Mouse (Mus musculus): ENCODE results near the gene Slc36a1. TPM values are rescaled to one million over a fixed set of nuclear protein-coding genes. Genes with fewer than 3 reads are reported as not detected.

Slc36a1 gene
- polyA plus RNA-seq, 1 experiment from 2014 or later = 1.9 TPM

DNA sequence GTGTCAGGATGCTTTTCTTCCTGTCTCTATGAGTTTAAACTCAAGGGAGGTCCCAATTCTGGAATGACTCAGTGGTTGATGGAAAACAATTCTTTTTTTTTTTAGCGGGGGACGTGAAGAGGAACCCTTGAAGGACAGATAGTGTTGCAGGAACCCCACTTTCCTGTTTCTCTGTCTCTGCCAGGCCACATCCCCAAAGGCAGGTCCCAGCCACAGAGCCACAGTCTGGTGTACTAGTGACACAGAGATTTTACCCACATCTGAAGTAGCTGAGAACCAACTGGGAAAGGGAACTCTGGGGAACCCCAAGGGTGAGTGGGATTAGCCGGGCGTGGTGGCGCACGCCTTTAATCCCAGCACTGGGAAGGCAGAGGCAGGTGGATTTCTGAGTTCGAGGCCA lies 38.4 kb upstream of the Slc36a1 start:
- no peaks in the 10 kb centered on the region for H3K36me3 ChIP-seq (ENCODE audit: insufficient read depth, low read length)
- no peak overlapping the region for H3K27ac ChIP-seq
- no peaks in the 10 kb centered on the region for H3K4me1 ChIP-seq (replicated peaks; ENCODE audit: insufficient read depth, low read length)
- no peak for TF ChIP-seq CTCF (IDR thresholded peaks at IDR 0.05; ENCODE audit: low read depth)
- H3K9me3 ChIP-seq (replicated peaks; ENCODE audit: low read length) = no peaks in the 10 kb centered on the region
- DNase-seq (ENCODE audit: low spot score) = no peak
- 95% methylated on average over 7 of the region's 7 CpGs for WGBS
- no peak overlapping the region for H3K9ac ChIP-seq (ENCODE audit: low read depth, low read length)
- ATAC-seq (replicated peaks; ENCODE audit: low FRiP score, low read depth) = no peak
- H3K4me3 ChIP-seq (replicated peaks; ENCODE audit: low read depth, low read length) = no peak overlapping the region
- no peak overlapping the region for H3K4me2 ChIP-seq (ENCODE audit: low read length)
- no peaks in the 10 kb centered on the region for H3K27me3 ChIP-seq (ENCODE audit: insufficient read depth, low read length)

DNA sequence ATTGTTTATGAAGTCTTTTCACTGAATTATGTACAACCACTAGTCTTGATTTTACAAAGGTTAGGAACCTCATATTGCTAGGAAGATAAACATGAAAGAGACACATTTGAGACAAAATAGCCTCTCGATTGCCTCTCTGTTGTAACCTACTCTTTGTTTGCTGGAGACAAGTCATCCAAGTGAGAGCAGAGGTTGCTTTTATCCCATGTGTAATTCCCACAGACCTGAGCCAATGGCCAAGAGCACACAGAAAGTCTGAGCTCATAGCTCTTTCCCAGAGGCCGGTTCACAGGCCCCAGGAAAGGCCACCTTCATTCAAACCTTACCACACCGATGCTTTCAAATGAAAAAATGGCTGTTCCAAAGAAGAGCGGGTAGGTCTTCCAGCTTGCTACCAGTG lies 35.6 kb upstream of the Slc36a1 start:
- H3K4me3 ChIP-seq (replicated peaks; ENCODE audit: low read depth, low read length) = no peak overlapping the region
- no peaks in the 10 kb centered on the region for H3K36me3 ChIP-seq (ENCODE audit: insufficient read depth, low read length)
- H3K4me2 ChIP-seq (ENCODE audit: low read length) = no peak overlapping the region
- no peak for TF ChIP-seq CTCF (IDR thresholded peaks at IDR 0.05; ENCODE audit: low read depth)
- WGBS = 85% methylated on average over 4 of the region's 4 CpGs
- H3K9me3 ChIP-seq (replicated peaks; ENCODE audit: low read length) = no peaks in the 10 kb centered on the region
- no peak overlapping the region for H3K9ac ChIP-seq (ENCODE audit: low read depth, low read length)
- H3K27me3 ChIP-seq (ENCODE audit: insufficient read depth, low read length) = no peaks in the 10 kb centered on the region
- ATAC-seq (replicated peaks; ENCODE audit: low FRiP score, low read depth) (no peak), DNase-seq (ENCODE audit: low spot score) (no peak)
- H3K4me1 ChIP-seq (replicated peaks; ENCODE audit: insufficient read depth, low read length) = no peaks in the 10 kb centered on the region
- H3K27ac ChIP-seq = no peak overlapping the region

DNA sequence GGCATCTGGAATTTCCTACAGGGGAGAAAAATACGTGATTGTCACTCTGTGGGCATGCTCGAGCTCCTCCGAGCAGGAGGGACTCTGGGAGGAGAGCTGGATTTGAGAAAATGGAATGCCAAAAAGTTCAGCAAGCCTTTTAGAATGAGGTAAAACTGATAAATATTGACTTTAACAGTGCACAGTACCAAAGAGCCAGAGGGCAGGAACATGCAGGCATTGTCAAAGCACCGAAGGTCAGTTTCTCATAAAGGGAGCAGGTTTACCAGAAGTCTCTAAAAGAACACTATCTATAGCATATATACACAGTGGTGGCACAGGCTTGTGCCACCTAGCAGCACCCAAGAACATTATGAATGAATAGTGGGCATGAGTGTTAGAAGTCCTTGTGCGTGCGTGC lies 35.2 kb upstream of the Slc36a1 start:
- 81% methylated on average over 6 of the region's 6 CpGs for WGBS
- DNase-seq (ENCODE audit: low spot score) (no peak), ATAC-seq (replicated peaks; ENCODE audit: low FRiP score, low read depth) (no peak)
- Histone ChIP-seq H3K4me3 (replicated peaks; ENCODE audit: low read depth, low read length) (no peak overlapping the region), H3K27me3 (ENCODE audit: insufficient read depth, low read length) (no peaks in the 10 kb centered on the region), H3K4me2 (ENCODE audit: low read length) (no peak overlapping the region), H3K36me3 (ENCODE audit: insufficient read depth, low read length) (no peaks in the 10 kb centered on the region), H3K4me1 (replicated peaks; ENCODE audit: insufficient read depth, low read length) (no peaks in the 10 kb centered on the region), H3K9me3 (replicated peaks; ENCODE audit: low read length) (no peaks in the 10 kb centered on the region), H3K9ac (ENCODE audit: low read depth, low read length) (no peak overlapping the region), H3K27ac (no peak overlapping the region)
- TF ChIP-seq CTCF (IDR thresholded peaks at IDR 0.05; ENCODE audit: low read depth) = no peak

DNA sequence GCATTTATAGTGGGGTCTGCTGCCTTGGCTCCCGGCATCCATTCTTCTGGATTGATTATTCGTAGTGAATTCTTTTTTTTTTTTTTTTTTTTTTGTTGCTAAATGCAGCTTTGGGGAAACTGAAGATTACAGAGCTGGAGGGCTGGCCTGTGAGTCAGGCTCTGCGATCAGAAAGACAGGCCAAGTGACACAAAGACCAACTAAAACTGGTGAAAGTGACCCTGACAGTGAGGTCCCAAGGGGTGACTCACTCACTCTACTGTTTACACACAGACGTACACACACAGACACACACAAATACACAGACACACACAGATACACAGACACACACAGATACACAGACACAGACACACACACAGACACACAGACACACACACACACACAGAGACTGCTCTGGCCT lies 33.6 kb upstream of the Slc36a1 start:
- no peak for ATAC-seq (replicated peaks; ENCODE audit: low FRiP score, low read depth)
- no peaks in the 10 kb centered on the region for H3K9me3 ChIP-seq (replicated peaks; ENCODE audit: low read length)
- no peak for TF ChIP-seq CTCF (IDR thresholded peaks at IDR 0.05; ENCODE audit: low read depth)
- no peak overlapping the region for H3K9ac ChIP-seq (ENCODE audit: low read depth, low read length)
- DNase-seq (ENCODE audit: low spot score) = no peak
- no peak overlapping the region for H3K27ac ChIP-seq
- H3K4me1 ChIP-seq (replicated peaks; ENCODE audit: insufficient read depth, low read length) = no peaks in the 10 kb centered on the region
- no peak overlapping the region for H3K4me2 ChIP-seq (ENCODE audit: low read length)
- 81% methylated on average over 4 of the region's 4 CpGs for WGBS
- no peak overlapping the region for H3K4me3 ChIP-seq (replicated peaks; ENCODE audit: low read depth, low read length)
- H3K36me3 ChIP-seq (ENCODE audit: insufficient read depth, low read length) = no peaks in the 10 kb centered on the region
- no peaks in the 10 kb centered on the region for H3K27me3 ChIP-seq (ENCODE audit: insufficient read depth, low read length)

DNA sequence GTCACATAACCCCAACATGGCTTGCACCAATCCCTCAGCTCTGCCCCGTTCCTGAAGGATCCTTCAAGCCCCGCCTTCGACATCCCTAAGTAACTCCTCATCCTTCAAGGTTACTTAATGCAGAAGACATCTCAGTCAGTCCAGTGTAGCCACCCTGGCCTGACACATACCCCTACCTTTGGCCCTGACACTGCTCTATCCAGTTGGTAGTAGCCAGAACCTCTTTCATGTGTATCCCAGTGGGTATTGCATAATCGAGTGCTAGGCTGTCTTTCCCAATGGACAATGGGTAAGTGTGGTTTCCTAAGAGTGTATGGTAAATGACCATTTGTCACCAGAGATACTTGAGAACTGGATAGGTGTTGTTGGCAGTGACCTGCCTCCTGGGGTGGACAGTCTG lies 25.3 kb upstream of the Slc36a1 start:
- Histone ChIP-seq H3K9me3 (replicated peaks; ENCODE audit: low read length) (no peaks in the 10 kb centered on the region), H3K27me3 (ENCODE audit: insufficient read depth, low read length) (no peaks in the 10 kb centered on the region), H3K4me2 (ENCODE audit: low read length) (no peak overlapping the region), H3K27ac (no peak overlapping the region), H3K4me1 (replicated peaks; ENCODE audit: insufficient read depth, low read length) (no peaks in the 10 kb centered on the region), H3K9ac (ENCODE audit: low read depth, low read length) (no peak overlapping the region), H3K36me3 (ENCODE audit: insufficient read depth, low read length) (no peaks in the 10 kb centered on the region), H3K4me3 (replicated peaks; ENCODE audit: low read depth, low read length) (no peak overlapping the region)
- TF ChIP-seq CTCF (IDR thresholded peaks at IDR 0.05; ENCODE audit: low read depth) = no peak
- 90% methylated on average over 4 of the region's 4 CpGs for WGBS
- no peak for DNase-seq (ENCODE audit: low spot score)
- no peak for ATAC-seq (replicated peaks; ENCODE audit: low FRiP score, low read depth)

DNA sequence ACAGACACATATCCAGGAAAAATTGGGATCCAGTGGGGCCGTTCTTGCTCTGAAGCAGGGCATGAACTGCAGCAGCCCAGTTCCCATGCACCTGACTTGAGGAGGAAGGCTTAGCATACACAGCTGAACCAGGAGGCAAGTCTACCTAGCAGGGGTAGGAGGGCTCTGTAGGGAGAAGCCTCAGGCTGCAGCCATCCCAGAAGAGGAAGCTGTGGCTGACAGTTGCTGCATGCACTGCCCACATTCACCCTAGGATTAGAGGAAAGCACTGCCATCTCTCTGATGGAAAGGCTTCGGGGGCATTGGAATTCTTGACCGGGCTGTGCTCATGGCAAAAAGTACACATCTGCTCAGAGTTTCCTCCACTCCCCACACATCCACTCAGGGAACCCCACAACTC lies 24.3 kb upstream of the Slc36a1 start:
- Histone ChIP-seq H3K4me3 (replicated peaks; ENCODE audit: low read depth, low read length) (no peak overlapping the region), H3K4me1 (replicated peaks; ENCODE audit: insufficient read depth, low read length) (no peaks in the 10 kb centered on the region), H3K27ac (no peak overlapping the region), H3K9ac (ENCODE audit: low read depth, low read length) (no peak overlapping the region), H3K9me3 (replicated peaks; ENCODE audit: low read length) (no peaks in the 10 kb centered on the region), H3K27me3 (ENCODE audit: insufficient read depth, low read length) (no peaks in the 10 kb centered on the region), H3K36me3 (ENCODE audit: insufficient read depth, low read length) (no peaks in the 10 kb centered on the region), H3K4me2 (ENCODE audit: low read length) (no peak overlapping the region)
- WGBS = 83% methylated on average over 3 of the region's 3 CpGs
- ATAC-seq (replicated peaks; ENCODE audit: low FRiP score, low read depth) (no peak), DNase-seq (ENCODE audit: low spot score) (no peak)
- TF ChIP-seq CTCF (IDR thresholded peaks at IDR 0.05; ENCODE audit: low read depth) = no peak

DNA sequence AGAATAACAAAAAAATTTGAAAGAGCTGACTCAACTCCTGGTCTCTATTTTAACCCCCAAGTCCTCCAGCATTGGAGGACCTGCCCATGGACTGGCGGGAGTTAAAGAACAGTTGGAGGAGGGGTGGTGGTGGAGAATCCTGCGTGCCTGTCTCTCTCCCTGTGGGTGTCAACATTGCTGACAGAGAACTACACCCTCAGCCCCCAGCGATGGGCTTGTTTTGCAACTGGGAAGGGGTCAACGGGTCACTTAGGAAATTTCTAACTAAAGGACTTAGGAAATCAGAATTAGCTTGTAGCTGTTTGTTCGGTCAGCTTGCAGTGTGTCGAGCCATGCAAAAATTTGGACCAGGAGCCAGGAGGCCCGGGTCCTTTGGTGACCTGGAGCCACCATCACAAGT lies 21.0 kb upstream of the Slc36a1 start:
- Histone ChIP-seq H3K9ac (ENCODE audit: low read depth, low read length) (no peak overlapping the region), H3K4me2 (ENCODE audit: low read length) (no peak overlapping the region), H3K27me3 (ENCODE audit: insufficient read depth, low read length) (no peaks in the 10 kb centered on the region), H3K4me3 (replicated peaks; ENCODE audit: low read depth, low read length) (no peak overlapping the region), H3K36me3 (ENCODE audit: insufficient read depth, low read length) (no peaks in the 10 kb centered on the region), H3K4me1 (replicated peaks; ENCODE audit: insufficient read depth, low read length) (no peaks in the 10 kb centered on the region), H3K27ac (no peak overlapping the region), H3K9me3 (replicated peaks; ENCODE audit: low read length) (no peaks in the 10 kb centered on the region)
- no peak for TF ChIP-seq CTCF (IDR thresholded peaks at IDR 0.05; ENCODE audit: low read depth)
- DNase-seq (ENCODE audit: low spot score) = no peak
- no peak for ATAC-seq (replicated peaks; ENCODE audit: low FRiP score, low read depth)
- WGBS = 48% methylated on average over 7 of the region's 7 CpGs
